Mouse (Mus musculus) left cerebral cortex, adult 2 months (tissue): Measurements from ENCODE around the gene Alg9. TPM values are rescaled to one million over a fixed set of nuclear protein-coding genes. Genes with fewer than 3 reads are reported as not detected.
"Not testable (repeated sequence)": the region's sequence is repeated elsewhere in the genome, so short reads cannot be mapped to it uniquely, and the experiment has no call there.

ENCODE experiments used
- DNase-seq, 2 experiments: peaks; one replicate each; pipeline ENCODE4 v3.0.0; 2021 to 2022; ENCODE audit warnings: low spot score in 2 of 2, mixed read lengths in 1 of 2; ENCODE audit errors: extremely low spot score in 1 of 2
- H3K27ac ChIP-seq: fragments of 200-600 bp; 2 replicates; pipeline ENCODE4 v1.8.1; 2022
- H3K4me3 ChIP-seq: fragments of 200-600 bp; 2 replicates; pipeline ENCODE4 v1.8.1; 2022
- CTCF ChIP-seq: fragments of 200-600 bp; IDR thresholded peaks from 2 replicates; pipeline ENCODE4 v1.8.1; 2022; ENCODE audit warnings: antibody characterized with exemption, mild to moderate bottlenecking, moderate library complexity
- intact Hi-C: fragments of 180-260 bp; cut with DNase I; formaldehyde crosslinking; loops from one replicate; pipeline ENCODE4 v1.15.1; 2025
- total RNA-seq, 2 experiments: library from RNA; stranded (reverse); gene quantifications; 2 replicates each; pipeline ENCODE4 v1.2.3; 2021

Alg9 gene
- total RNA-seq, 2 experiments from 2014 or later = 25.4 to 26.7 TPM

GRCm38 (mm10) chr9:50823779-50824453 is 49.1 kb downstream of the Alg9 start:
- no peak for TF ChIP-seq CTCF
- no peak for DNase-seq
- Histone ChIP-seq H3K27ac (no peak overlapping the region), H3K4me3 (no peak overlapping the region)
- intact Hi-C loops = no loop called here

- no peak for TF ChIP-seq CTCF
- Histone ChIP-seq H3K4me3 (no peak overlapping the region), H3K27ac (peak overlapping the region; percentile 53; the same call in 1 of the 2 replicates)
- intact Hi-C loops = no loop called here
- no peak for DNase-seq
Measured at GRCm38 (mm10) chr9:50831514-50831913, 56.7 kb downstream of the Alg9 start.

DNA sequence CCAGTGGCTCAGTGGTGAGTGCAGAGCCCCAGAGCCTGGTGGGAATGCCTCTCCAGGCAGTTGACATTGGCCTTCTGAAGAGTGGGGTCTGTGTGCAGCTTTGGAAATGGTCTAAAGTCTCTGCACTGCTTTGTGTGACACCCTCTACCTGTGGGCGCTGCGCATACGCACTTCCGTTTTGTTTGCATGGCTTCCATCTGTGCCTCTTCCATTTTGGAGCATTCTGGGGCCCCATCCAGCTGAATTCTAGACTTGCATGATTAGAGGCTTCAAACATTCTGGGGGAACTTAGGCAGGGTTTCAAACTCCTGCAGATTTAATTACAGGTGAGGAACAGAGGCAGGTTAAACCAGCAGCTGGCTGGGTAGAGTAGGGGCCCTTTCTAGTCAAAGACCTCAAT is 57.3 kb downstream of the Alg9 start:
- intact Hi-C loops = no loop called here
- TF ChIP-seq CTCF = no peak
- Histone ChIP-seq H3K27ac (peak overlapping the region; percentile 53), H3K4me3 (no peak overlapping the region)
- no peak for DNase-seq

DNA sequence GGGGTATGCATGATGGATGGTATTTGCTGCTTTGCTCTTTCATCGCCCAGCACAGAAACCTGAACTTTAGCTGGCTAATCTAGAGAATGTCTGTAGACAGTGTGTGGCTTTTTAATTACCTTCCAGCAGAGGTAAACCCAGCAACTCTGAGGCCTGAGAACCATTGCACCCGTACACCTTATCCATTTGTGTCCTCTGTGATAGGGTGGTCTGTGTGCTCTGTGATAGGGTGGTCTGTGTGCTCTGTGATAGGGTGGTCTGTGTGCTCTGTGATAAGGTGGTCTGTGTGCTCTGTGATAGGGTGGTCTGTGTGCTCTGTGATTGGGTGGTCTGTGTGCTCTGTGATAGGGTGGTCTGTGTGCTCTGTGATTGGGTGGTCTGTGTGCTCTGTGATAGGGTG is 57.8 kb downstream of the Alg9 start:
- intact Hi-C loops, H3K4me3 ChIP-seq, H3K27ac ChIP-seq, DNase-seq: not testable (repeated sequence)

DNA sequence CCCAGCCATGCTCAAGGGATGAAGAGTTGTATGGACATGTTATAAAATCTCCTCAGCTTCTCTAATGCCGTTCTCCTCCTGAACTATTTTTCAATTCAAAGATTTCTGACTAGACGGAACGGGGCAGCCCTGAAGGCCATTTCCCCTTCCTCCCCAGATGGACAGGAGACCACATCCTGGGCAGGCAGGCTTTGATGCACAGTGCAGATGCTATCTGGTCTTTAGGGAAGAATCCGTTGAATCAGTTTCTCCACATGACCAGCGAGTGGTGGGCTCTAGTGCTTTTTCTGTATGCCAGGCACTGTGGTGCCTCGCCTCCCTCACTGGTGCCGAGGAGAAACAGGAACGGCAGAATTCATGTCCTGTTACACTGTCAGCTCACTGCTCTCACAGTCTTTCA is 59.0 kb downstream of the Alg9 start:
- Histone ChIP-seq H3K4me3 (no peak overlapping the region), H3K27ac (no peak overlapping the region)
- DNase-seq = no peak
- no peak for TF ChIP-seq CTCF
- intact Hi-C loops = no loop called here

- no peak for DNase-seq
- TF ChIP-seq CTCF = no peak
- Histone ChIP-seq H3K4me3 (no peak overlapping the region), H3K27ac (no peak overlapping the region)
- intact Hi-C loops = no loop called here
Measured at GRCm38 (mm10) chr9:50835068-50835705, 60.4 kb downstream of the Alg9 start.

- intact Hi-C loops = no loop called here
- TF ChIP-seq CTCF = no peak
- DNase-seq = no peak
- H3K4me3 ChIP-seq = no peak overlapping the region
- H3K27ac ChIP-seq = no peak overlapping the region
Measured at GRCm38 (mm10) chr9:50836097-50836496, 61.3 kb downstream of the Alg9 start.

GRCm38 (mm10) chr9:50841079-50841789 is 66.4 kb downstream of the Alg9 start:
- DNase-seq = no peak
- Histone ChIP-seq H3K27ac (no peak overlapping the region), H3K4me3 (no peak overlapping the region)
- no peak for TF ChIP-seq CTCF
- intact Hi-C loops = no loop called here

GRCm38 (mm10) chr9:50845081-50845480 is 70.3 kb downstream of the Alg9 start, which contains the start of gene Ppp2r1b:
Ppp2r1b (plus strand) TSS chr9:50845301.
- DNase-seq = no peak
- intact Hi-C loops = loop anchor here (5.0 kb wide), 1 partner anchor 292 kb away; no protein-coding TSS in a partner anchor
- H3K4me3 ChIP-seq = no peak within 1 kb of the TSS
- TF ChIP-seq CTCF = no peak
- no peak within 1 kb of the TSS for H3K27ac ChIP-seq

GRCm38 (mm10) chr9:50845547-50845946 is 70.7 kb downstream of the Alg9 start:
- no peak for TF ChIP-seq CTCF
- Histone ChIP-seq H3K4me3 (no peak overlapping the region), H3K27ac (no peak overlapping the region)
- intact Hi-C loops = loop anchor here (5.0 kb wide), 1 partner anchor 292 kb away; no protein-coding TSS in a partner anchor
- DNase-seq = no peak

DNA sequence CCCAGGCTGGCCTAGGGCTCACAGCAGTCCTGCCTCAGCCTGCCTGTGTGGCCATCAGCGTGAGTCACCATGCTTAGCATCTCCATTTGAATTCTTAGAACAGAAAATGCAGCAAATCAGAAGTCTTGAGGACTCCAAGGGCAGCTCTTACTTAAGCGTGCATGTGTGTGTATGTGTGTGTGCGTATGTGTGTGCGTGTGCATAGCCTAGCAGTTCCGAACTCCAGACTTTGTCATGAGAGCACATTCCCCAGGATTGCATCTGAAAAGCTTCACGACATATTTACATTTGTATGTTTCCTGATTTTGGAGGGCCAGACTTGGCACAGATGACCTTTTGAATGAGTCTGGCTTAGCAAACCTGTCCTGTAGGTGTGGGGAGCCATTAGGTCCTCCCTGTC is 72.3 kb downstream of the Alg9 start:
- no peak overlapping the region for H3K27ac ChIP-seq
- TF ChIP-seq CTCF = no peak
- intact Hi-C loops = loop anchor here (5.0 kb wide), 1 partner anchor 290 kb away; no protein-coding TSS in a partner anchor
- no peak overlapping the region for H3K4me3 ChIP-seq
- no peak for DNase-seq
